Mouse (Mus musculus) ES-CJ7 (cell line): ENCODE measurements around the gene Spindoc.
"Not testable (repeated sequence)": the region's sequence is repeated elsewhere in the genome, so short reads cannot be mapped to it uniquely, and the experiment has no call there.

Experiments
- DNase-seq: peaks from one replicate; pipeline ENCODE4 v3.0.0; 2011; ENCODE audit warnings: low read depth, low spot score

The Spindoc gene

DNA sequence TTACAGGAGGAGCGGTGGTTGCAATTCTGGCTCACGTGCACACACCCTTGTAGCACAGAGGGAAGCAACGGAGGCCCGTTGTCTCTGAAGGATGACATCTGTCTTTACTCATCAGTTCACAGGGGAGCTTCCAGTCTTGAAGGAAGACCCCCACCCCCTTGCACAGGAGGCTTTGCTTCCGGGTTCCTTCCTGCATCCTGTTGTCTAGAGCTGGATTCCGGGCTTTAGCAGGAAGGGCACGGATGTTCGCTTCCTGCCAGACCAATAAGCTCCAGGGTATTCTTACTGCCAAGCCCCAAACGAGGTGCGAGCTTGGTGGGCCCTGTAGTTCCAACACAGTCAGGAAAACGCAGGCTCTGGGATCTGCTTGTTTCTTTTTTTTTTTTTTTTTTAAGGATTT, 17.8 kb upstream of the Spindoc start:
- no peak for DNase-seq

DNA sequence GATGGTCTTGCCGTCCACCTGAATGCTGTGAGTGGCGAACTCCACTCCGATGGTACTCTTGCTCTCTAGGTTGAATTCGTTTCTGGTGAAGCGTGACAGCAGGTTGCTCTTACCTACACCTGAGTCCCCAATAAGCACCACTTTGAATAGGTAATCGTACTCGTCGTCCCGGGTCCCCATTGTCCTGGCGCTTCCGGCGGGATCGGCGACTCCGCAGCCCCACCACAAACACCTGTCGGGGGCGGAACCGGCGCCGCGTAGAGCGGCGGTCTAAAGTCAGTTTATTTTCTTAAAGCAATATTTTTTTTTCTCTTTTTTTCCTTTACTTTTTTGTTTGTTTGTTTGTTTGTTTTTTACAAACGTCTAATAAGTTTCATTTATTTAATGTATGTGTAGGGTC, 16.1 kb upstream of the Spindoc start:
- not testable (repeated sequence) for DNase-seq

DNA sequence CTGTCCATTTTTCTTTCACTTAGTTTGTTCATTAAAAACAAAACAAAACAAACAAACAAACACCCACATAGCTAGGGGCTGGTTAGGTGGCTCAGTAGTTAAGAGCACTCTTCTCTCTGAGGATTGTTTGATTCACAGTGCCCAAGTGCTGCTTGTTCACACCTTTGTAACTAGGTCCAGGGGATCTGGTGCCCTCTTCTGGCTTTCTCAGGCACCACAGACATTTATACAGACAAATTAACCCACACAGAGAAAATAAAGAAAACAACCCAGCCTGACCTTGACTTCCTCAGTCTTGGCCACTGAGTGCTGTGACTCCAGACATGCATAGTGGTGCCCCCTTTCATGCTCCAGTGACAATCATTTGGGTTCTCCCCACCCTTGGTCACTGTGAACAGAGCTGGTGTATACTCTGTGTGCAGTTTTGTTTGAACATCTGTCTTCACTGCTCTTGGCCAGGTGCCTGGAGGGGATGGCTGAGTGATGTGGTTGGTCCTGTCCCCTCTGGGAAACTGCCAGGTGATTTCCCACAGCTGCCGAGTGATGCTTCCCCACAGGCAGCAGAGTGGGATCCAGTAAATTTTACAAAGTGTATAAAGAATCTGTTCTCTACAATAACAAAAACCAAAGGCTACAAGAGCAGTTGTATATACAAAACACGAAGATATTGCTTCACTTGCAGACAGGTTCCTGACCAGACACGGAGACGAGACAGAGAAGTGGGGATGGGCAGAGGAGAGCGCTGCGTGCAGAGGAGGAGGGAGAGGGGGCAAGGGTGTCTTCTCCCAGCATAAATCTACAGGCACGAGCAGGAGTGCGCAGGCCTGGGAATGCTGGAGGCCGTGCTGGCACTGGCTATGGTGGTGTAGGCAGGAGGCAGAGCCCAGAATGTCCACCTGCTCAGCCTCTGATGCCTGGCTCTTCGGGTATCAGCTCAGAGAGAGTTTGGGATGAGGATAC, 14.4 kb upstream of the Spindoc start:
- peak; percentile 78 for DNase-seq

DNA sequence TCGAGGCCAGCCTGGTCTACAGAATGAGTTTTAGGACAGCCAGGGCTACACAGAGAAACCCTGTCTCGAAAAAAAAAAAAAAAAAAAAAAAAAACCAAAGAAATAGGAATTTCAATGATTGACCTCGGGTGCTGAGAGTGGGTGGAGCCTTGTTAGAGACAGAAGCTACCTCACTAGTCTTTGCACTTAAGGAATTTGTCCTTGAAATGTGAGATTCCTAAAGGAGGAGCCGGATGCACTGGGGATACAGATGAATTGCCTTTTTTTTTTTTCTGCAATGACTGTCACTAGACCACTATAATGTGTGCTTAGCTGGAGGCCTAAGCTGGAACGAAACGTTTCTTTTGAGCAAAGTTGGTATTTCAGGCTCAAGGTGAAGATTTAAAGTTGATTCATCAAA, 5.7 kb upstream of the Spindoc start:
- DNase-seq = peak; percentile 87

DNA sequence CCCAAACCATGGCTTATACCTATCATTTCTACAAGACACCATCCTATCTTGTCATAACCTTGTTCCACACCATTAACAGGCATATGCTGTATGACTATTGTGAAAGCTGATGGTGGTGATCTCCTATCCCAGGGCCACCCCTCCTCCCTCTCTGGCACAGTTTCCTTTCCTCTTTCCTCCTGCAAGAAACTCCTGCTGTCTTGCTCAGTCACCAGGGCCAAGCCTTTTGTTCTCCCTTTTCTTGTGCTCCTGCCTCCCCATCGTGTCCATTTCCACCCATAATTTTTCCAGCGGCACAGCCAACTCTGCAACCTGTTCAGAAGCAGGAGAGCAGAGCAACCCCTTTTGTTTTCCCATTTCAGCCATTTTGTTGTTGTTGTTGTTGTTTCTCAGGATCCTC, 3.2 kb upstream of the Spindoc start:
- DNase-seq = peak; percentile 79

DNA sequence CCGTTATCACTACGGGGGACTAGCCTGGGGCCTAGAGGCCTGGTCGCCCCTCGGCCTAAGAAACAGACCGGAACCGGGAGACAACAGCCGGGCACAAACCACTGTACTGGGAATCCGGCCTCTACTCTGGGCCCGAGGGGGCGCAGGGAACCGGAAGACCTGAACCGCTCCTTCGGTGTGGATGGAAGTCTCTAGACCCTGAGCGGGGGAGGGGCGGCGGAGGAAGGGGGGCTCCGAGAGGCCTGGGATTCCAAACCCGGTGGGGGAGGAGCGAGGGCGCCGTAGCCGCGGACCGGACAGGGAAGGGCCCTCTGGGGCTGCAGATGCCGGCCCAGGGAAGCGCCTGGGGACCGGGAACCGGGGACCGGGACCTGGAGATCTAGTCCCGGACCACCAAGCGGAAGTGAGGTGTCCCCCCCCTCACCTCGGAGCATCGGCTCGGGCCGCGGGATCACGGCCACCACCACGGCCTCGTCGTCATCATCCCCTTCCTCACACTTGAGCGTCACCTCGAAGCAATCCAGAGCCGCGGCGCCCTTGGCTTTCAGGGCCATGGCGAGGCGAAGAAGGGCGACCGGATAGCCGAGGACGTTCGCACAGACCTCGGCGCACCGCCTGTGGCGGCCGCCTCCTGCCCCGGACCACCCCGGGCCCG, 419 bp downstream of the Spindoc start:
- DNase-seq = peak; percentile 52

DNA sequence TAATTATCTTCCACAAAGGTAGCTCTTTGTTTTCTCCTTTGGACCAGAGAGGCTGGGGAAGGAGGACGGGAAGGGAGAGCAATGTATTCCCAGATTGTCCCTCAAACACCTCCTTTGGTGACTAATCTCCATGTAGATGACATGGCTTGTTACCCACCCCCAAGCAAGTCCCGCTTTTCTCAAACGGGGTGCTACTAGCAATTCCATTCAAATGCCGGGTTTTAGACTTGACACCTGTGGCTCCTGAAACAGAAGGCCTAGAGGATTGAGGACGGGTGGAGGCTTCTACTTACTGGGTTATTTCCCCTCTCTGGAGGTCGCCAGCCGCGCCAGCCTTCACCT, 917 bp downstream of the Spindoc start:
- DNase-seq = peak; percentile 40

DNA sequence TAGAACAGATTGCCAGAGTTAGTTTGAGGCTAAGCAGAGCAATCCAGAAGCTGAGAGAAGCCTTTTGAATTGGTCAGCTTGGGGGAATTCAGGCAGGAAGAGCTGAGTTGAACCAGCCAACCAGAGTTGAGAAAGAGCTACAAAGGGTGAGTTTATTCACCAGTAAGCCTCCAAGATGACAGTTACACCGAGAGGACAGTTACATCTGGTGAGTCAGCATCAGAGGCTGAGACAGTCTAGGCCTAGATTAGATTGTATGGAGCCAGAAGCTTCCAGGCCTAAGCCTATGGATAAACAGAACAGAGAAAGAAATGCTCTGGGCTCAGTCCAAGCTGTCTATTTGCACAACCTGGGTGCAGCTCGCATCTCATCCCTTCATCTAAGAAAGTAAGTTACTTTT, 5.2 kb downstream of the Spindoc start:
- DNase-seq = no peak

DNA sequence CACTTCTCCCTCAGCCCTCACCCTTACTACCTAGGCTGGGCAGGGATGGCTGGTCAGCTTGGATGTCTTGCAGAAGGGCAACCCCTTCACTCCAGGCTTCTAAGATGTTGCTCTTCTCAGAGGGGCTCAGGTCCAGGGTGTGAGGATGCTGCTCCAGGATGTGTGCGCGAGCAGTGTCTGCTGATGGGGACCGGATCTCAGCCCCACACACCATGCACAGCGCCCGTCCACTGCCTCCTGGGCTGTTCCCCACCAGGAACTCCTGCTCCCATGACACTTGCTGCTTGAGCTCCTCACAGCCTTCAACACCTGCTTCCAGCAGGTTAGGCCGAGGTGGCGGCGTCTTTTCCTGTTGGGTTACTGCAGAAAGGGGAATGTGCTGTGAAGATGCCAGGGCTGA, 8.3 kb downstream of the Spindoc start:
- DNase-seq = no peak

DNA sequence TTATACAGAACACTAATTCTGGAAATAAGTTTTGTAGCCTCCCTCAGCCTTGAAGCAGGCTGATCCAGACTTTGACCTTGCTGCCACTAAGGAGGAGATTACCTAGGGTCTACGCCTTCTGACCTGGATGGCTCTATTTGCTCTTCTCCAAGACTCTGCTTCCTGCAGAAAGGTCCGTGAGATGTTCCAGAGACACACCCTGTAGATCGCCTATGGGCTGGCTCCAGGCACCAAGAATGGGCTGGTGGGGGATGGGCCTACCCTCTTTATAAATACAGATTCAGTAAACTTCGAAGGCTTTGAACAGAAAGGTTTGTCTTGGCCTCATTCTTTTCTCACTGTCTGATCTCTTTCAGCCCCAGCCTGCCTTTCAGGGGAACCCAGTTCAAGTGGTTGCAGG, 13.3 kb downstream of the Spindoc start:
- peak; percentile 79 for DNase-seq

DNA sequence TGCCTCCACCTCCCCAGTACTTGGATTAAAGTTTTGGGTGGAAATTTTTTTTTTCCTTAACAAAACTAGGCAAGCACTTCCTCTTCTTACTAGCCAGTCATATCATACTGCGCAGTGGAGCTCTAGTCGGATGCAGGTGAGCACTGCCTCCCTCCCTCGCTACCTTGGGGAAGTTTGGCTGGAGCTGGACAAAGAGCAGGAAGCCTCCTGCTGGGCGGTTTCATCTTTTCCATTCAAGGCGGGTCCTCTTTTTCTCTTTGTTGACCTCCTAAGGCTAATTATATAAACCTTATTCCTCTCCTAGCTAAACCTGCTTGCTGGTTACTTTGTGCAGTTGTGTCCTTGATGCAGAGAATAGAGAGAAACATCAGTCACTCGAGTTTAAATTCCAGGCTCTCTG, 29.2 kb downstream of the Spindoc start:
- peak; percentile 86 for DNase-seq

DNA sequence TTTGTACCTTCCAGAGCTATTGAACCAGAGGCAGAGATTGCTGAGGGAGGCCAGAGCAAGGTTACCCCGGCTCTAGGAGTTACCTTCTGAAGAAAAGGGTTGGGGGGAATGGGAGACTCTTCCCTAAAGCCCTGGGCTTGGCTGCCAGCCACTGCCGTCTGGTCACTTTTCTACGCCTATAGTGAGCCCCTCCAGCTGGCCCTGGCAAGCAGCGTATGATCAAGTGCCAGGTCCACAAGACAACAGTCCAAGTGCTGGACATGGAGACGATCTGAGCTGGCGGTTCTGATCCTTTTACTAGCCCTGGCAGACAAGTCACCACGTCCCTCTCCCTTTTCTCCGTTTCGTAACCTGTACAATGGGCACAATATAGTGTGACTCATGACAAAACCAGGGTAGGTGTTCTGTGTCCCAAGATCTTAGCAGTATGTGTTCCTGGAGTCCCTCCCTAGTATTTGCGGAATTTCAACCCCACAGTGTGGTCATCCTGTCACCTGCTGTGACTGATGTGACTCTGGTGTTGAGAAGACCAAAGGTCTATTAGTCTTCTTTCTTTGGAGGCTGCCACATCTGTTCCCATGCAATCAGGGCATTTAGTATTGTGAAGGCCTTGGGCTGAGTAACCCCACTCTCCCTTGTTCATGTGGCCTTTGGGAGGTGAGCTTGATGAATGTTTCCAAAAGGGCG, 29.8 kb downstream of the Spindoc start:
- DNase-seq = peak; percentile 62

DNA sequence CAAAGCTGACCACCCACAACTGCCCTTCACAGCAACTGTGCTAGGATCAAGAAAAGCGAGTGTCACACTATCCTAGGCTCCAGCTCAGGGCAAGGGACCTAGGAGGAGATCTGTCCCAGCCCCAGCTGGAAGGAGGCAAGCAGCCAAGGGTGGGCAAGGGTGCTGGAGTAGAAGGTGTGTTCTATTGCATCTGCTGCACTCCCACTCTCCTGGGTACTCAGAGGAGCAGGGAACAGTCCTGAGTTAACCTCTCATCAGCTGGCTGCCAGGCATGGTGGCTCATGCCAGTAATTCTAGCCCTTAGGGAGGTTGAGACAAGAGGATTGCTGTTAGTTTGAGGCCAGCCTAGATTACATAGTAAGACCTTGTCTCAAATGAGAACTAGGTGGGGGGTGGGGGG, 32.8 kb downstream of the Spindoc start:
- DNase-seq = no peak

DNA sequence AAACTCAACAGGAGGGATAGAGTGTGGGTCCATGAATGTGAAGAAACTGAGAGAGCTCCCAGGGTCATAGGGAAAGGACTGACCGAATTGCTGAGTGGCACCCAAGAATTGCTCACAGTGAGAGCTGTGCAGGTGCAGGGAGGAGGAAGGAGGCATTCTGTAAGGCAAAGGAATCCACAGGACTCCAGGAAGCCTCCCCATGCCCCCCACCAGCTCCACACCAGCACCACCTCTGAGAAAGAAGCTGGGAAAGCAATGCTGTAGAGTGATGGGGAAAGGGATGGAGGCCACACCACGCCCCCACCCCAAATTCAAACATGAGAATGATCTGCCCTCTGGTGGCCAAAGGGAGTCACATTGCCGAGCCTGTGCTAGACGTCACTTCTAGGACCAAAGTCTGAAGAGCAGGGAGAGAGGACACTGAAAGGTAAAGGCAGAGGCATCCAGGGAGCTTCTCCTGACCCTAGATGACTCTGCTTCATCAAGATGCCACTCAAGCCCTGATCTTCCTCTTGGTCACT, 37.5 kb downstream of the Spindoc start:
- DNase-seq = peak; percentile 78

DNA sequence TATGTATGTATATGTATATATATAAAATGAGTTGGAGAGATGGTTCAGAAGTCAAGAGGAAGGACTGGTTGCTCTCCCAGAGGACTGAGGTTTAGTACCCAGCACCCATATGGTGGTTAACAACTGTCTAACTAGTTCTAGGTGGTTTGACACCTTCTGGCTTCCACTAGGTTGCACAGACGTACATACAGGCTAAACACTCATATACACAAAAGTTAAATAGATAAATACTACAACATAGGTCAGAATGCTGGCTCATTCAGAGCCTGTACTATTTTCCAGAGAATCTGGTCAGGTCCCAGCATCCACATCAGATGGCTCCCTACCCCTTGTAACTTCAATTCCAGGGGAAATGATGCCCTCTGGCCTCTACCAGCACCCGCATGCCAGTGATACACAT, 40.1 kb downstream of the Spindoc start:
- no peak for DNase-seq

DNA sequence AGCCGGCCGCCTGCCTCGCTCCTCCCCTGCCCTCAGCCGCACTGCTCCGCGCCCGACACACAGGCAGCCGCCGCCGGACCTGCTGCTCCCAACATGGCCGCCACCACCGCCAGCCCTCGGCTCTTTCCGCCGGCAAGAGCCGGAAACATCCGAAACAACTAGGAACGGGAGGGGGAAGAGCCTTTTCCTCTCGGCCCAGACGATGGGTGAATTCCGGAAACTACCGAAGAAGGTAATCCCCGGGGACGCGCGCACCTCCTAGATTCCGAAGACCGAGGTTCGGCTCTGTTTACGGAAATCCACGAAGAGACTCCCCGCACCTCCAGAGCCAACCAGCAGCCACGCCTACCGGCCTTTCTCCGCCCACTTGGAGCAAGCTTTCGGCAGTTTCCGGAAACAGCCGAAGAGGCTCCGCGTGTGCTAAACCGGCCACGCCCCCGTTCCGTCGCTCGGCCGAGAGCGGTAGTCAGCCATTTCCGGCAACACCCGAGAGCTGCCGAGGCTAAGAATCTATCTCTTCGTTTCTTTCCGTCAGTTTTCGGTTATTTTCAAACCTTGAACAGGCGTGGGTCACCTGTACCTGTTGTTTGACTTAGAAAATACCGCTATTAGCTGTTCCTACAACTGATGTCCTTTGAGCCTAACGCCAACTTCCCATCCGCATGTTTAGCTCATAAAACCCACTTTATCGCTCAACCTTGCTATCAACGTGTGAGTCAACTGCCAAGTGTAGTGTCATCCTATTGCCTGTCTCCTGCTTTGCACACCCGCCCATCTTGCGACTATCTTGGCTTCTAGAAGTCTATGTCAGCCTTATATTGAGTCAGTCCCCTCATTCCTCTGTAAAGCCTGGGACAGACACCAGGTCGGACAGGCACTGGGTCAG, 41.0 kb downstream of the Spindoc start, which contains the start of gene Mark2:
Gene Mark2 (minus strand): TSS at position 349 of the 886 bp plus-strand sequence.
- peak; percentile 98 for DNase-seq

DNA sequence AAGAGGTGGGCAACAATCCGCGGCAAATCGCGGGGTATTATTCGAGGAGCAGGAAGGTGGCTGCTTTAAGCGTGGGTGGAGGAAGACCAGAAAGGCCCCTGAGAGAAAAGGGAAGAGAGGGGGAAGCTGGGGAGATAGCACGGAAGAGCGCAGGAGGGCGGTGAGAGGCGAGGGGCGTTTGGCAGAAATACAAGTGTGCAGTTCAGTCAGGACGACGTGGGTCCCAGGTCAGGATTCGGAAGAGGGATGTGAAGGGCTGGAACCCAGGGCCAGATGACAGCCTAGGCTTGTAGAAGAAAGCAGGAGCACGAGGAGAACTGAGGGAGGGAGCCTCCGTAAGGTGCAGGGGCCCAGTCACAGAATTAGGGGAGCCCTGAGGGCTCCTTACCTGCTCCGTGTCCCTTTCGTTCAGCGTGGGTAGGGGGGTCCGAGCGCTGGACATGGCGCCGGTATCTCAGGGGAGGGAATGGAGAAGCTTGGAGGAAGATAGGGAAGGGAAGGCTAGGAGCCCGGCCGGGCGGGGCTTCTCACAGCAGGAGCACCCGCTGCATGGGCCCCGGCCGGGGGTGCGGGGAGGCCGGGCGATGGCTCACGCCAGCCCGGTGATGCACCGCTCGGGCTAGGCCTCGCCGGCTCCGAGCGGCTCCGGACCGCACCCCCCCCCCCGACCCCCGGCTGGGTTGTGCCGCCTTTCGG, 41.9 kb downstream of the Spindoc start:
- no peak for DNase-seq

DNA sequence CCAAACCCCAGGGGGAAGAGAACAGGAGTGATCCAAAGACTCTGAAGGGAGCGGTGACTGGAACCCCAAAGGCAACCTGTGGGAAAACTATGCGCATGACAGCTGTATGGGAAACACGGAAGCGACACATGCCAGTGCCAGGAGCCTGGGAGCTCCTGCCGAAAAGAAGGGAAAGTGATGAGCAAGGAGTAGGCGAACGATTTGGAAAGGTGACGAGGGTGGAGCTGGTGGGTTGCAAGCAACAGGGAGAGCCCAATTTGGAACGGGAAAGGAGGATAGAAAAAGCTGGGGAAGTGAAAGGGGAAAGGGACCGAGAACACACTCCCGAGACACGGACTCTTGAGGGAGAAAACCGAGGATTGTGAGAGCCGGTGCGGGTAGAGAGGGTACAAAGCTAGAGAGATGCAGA, 42.4 kb downstream of the Spindoc start:
- DNase-seq = no peak

DNA sequence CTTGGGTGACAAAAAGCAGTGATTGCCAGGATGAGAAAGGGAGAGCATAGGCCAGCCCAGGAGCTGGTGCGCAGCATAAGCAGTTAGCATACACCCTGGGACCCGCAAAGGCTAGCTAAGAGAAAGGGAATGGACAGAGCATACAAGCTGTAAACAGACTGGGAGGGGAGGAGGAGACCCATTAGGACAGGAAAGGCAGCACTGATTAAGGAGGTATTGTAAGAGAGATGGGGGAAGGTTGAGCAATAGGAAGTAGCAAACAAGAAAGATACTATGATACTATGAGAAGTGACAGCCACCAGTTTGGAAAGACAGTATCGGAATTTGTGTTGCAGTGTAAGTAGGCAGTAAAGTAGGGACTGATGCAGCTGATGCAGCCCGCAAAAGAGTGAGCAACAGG, 42.9 kb downstream of the Spindoc start:
- DNase-seq = no peak

DNA sequence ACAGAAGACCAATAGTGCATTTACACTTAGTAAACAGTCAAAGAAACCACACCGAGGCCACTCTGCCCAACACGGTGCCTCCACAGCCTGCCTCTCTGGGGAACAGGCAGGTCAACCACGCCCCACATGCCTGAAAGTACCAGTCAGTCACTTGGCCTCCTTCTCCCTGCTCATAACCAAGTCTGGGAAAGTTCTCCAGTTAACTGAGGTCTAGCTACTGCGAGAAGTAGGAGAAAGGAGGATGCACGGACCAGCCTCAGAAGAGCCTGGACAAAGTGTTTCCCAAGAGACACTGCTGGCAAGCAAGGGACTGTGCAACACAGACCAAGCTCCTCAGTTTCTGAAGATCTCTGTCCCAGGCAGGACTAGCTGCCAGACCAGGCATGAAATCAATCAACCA, 43.8 kb downstream of the Spindoc start:
- DNase-seq = no peak
